Mouse (Mus musculus): Measurements from ENCODE around the gene Hmox2. TPM values are rescaled to one million over a fixed set of nuclear protein-coding genes. Genes with fewer than 3 reads are reported as not detected.

The Hmox2 gene
- polyA plus RNA-seq, 1 experiment from 2014 or later, result 105 TPM

Other genes starting within 250 kb of the Hmox2 start
- gene Srl, start 184.5 kb upstream of the Hmox2 start, polyA plus RNA-seq (2014; fragmentation: Nextera tagmentation; extraction: Ambion mirVana), result 10.5 and 13.8 TPM in 2 replicates
- 24.9 and 25.7 TPM in 2 replicates for gene Tfap4, start 166.5 kb upstream of the Hmox2 start, polyA plus RNA-seq (2014; fragmentation: Nextera tagmentation; extraction: Ambion mirVana)
- gene Glis2, start 131.6 kb upstream of the Hmox2 start, polyA plus RNA-seq (2014; fragmentation: Nextera tagmentation; extraction: Ambion mirVana), result 31.0 and 34.7 TPM in 2 replicates
- gene Pam16, start 101.4 kb upstream of the Hmox2 start, polyA plus RNA-seq (2014; fragmentation: Nextera tagmentation; extraction: Ambion mirVana), result 84.7 and 85.5 TPM in 2 replicates
- 17.5 and 20.4 TPM in 2 replicates for gene Vasn, start 86.4 kb upstream of the Hmox2 start, polyA plus RNA-seq (2014; fragmentation: Nextera tagmentation; extraction: Ambion mirVana)
- 57.8 and 61.6 TPM in 2 replicates for gene Dnaja3, start 86.4 kb upstream of the Hmox2 start, polyA plus RNA-seq (2014; fragmentation: Nextera tagmentation; extraction: Ambion mirVana)
- 15.0 and 16.6 TPM in 2 replicates for gene Coro7, start 46.6 kb upstream of the Hmox2 start, polyA plus RNA-seq (2014; fragmentation: Nextera tagmentation; extraction: Ambion mirVana)
- gene Nmral1, start 7.0 kb upstream of the Hmox2 start, polyA plus RNA-seq (2014; fragmentation: Nextera tagmentation; extraction: Ambion mirVana), result 69.7 and 70.6 TPM in 2 replicates
- gene Cdip1, start 63.9 kb downstream of the Hmox2 start, polyA plus RNA-seq (2014; fragmentation: Nextera tagmentation; extraction: Ambion mirVana), result 83.6 and 87.0 TPM in 2 replicates
- 1.3 and 1.5 TPM in 2 replicates for gene 4930562C15Rik, start 109.1 kb downstream of the Hmox2 start, polyA plus RNA-seq (2014; fragmentation: Nextera tagmentation; extraction: Ambion mirVana)
- 41.4 and 46.1 TPM in 2 replicates for gene Ubald1, start 154.0 kb downstream of the Hmox2 start, polyA plus RNA-seq (2014; fragmentation: Nextera tagmentation; extraction: Ambion mirVana)
- gene Mgrn1, start 159.9 kb downstream of the Hmox2 start, polyA plus RNA-seq (2014; fragmentation: Nextera tagmentation; extraction: Ambion mirVana), result 85.4 and 91.4 TPM in 2 replicates
- gene Nudt16l1, start 212.4 kb downstream of the Hmox2 start, polyA plus RNA-seq (2014; fragmentation: Nextera tagmentation; extraction: Ambion mirVana), result 158 and 161 TPM in 2 replicates
- gene Anks3, start 237.8 kb downstream of the Hmox2 start, polyA plus RNA-seq (2014; fragmentation: Nextera tagmentation; extraction: Ambion mirVana), result 50.3 and 54.1 TPM in 2 replicates